Mouse (Mus musculus) layer of hippocampus, postnatal 10 days (tissue): ENCODE measurements around the gene Malrd1. TPM values are rescaled to one million over a fixed set of nuclear protein-coding genes. Genes with fewer than 3 reads are reported as not detected.
"Not testable (repeated sequence)": the region's sequence is repeated elsewhere in the genome, so short reads cannot be mapped to it uniquely, and the experiment has no call there.

Source experiments
- DNase-seq, 2 experiments: peaks; one replicate each; pipeline ENCODE4 v3.0.0; 2021; ENCODE audit warnings: low spot score in 2 of 2
- total RNA-seq, 2 experiments: library from RNA; stranded (reverse); gene quantifications; 2 replicates each; pipeline ENCODE4 v1.2.3; 2021

Gene Malrd1
- total RNA-seq, 2 experiments from 2014 or later = 0.07 to 0.14 TPM

DNA sequence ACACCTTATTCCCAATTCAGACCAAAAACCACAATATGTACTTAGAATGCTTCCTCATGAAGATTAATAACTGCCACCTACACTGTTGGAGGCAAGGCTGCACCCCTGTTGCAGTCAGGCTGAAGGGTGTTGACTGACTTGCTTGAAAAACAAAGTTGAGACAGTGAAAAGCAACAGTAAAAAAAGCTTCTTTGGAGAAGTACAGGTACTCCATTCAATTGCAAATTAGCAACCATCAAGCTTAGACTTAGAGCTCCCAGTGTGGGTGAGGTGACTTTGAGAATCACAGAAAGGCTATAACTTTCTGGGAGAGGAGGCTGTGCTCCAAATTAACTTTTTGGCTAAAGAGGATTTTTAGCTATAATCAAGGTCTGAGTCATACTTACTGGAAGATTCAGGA, 491.4 kb downstream of the Malrd1 start:
- not testable (repeated sequence) for DNase-seq

DNA sequence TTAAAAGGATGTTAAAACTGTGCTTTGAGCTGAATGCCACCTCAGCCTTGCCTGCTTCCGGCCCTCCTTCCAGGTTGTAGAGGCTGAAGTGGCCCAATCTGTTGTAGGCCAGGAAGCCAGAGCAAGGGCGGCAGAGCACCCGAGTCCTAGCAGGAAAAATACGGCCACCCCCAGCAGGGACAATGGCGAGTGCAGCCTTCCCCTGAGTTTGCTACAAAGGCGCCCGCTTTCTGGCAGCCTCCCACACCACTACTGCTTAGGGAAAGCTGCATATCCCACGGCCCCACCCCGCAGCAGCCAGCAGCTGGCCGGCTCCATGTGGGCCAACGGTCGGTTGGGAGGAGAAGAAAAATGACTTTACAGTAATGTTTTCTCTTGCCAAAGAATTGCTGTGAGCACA, 503.5 kb downstream of the Malrd1 start:
- DNase-seq = no peak

DNA sequence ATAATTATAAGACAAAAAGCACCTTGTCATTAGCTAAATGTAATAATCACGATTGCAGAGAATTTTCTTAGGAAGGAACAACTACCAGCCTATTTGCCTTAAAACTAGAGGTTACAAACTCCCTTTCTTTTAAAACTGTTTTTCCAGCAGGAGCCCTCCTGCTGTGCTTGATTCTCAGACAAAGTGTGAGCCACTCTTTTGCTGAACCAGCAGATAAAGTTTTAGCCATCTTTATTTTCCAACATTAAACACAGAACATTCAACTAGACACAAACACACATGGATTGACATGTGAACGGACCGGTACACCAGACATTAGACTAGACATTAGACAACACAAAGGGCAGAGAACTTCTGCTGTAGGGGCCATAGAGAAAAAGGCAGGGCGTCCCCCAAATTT, 505.3 kb downstream of the Malrd1 start:
- DNase-seq = no peak

DNA sequence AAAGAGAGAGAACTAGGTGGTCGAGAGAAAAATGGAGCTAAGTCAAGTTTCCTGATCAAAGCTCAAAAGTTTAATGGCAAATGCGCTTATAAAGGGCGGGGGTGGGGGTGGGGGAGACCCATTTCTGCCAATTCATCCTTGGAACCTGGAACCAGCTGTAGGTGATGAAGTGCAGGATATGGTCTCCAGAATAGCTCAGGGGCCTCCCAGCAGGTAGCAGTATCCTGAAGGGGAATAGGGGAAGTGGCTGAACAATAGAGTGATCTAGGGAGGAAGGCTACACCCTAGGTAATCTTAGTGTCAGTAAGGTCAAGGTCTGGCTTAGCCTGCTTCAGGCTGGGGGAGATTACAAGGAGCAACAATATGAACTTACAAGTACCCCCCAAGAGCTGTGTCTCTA, 506.5 kb downstream of the Malrd1 start:
- DNase-seq = no peak

DNA sequence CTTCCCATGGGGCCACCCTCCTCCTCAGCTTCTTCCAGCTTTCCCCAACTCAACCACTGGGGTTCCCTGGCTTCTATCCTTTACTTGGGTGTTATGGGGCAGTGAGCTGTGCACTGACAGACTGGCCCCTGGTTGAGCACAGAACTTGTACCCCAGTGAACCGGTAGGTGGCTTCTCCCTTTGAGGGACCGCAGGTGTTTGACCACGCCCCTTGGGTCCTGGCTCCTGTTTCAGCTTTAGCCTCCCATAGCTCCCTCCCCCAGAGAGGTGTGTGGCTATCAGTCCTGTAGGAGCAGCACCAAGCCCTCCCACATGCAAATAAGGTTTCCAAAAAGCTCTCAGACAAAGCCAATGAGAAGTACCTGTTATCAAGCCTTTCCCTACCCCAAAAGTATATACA, 584.4 kb downstream of the Malrd1 start:
- DNase-seq = no peak

DNA sequence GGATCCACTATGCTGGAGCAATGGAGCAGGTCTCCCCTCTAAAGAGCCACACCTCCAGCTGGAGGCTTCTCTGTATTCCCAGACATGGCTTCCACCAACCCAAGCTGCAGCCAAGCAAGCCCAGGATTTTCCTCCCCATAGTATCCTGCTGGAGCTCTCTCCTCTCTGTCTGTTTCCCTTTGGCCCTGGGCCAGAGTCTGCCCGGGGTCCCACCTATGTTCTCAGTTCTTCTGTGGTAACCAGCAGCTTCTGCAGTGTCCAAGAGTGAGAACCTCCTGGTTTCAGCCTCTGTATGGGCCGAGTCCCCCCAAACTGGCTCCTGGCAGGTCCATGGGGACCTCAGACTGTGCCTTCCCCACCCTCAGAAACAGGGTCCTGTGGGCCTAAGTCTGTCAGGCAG, 587.1 kb downstream of the Malrd1 start:
- no peak for DNase-seq

DNA sequence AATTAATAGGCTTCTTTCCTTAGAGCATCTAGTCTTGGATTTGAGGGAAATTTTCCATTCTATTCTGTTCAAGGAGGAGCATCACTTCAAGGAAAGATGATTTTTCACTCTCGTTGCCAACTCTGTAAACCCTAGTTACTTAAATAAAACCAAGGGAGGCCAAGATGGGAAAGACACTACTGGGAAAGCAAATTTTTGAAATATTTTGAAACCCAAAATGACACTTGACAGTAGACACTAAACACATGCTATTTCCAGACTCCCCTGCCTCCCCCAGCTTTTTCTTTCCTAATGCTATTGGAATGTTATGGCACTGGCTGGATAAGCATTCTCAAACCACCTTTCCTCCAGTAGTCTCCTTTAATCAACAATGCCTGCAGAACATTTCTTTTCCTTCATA, 621.7 kb downstream of the Malrd1 start:
- DNase-seq = no peak

DNA sequence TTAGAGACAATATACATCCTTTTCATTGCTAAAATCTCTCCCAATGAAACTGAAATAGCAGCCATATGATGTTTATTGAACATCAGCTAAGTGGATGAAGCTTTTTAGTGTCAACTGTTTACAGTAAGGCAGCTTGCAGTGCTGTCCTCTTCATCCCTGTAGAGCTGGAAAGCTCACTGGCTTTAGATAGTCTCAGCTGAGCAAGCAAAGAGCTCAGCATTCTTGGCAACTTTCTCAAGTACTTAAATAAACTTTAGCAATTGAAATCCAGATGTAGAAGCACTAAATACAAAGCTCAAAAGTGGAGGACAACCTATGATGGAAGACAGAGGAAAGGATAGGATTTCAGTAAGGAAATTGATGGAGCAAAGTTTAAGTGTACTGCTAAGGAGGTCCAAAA, 626.3 kb downstream of the Malrd1 start:
- no peak for DNase-seq

DNA sequence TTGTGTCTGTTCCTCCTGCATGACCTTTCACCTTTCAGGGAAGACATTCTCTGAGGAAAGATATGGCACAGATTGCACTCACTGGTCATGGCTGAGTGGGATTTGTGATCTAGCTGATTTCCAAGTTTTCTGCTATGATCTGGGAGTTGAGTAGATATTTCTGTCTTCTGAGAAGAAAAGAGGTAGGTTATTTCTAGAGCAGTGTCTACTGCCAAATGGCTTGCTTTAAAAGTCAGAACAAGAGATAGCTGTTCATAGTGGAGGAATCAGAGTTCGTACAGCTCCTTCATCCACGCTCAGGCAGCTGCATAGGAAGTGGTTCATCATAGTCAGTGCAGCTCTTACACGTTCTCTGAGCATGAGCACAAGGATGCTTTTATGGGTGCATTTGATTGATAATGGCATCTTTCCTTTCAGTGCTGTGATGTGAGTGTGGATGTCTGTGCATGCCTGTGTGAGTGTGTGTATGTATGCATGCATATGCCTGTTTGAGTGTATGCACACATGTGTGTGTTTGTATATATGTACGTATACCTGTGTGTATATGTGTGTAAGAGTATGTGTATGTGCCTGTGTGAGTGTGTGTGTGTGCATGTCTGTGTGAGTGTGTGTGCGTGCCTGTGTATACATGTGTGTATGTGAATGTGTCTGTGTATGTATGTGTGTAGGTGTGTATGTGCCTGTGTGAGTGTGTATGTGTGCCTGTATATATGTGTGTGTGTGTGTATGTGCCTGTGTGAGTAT, 637.1 kb downstream of the Malrd1 start:
- no peak for DNase-seq

DNA sequence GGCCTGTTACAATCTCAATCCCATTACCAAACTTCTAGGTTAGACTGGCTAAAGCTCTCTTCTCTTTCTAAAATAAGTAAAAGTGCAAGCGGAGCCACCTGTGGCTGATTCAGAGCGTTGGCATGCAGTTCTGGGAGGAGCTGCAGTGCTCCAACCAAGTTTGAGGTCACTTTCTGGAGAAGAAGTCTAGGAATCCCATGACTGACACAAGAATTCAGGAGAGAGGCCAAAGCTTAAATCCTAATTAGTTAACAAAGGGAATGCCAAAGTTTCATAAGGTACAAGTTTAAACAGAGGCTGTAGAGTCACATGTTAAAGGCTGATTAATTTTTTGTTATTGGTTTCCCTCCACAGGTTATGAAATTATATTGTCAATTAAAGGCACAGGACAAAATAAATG, 642.3 kb downstream of the Malrd1 start:
- DNase-seq = no peak

DNA sequence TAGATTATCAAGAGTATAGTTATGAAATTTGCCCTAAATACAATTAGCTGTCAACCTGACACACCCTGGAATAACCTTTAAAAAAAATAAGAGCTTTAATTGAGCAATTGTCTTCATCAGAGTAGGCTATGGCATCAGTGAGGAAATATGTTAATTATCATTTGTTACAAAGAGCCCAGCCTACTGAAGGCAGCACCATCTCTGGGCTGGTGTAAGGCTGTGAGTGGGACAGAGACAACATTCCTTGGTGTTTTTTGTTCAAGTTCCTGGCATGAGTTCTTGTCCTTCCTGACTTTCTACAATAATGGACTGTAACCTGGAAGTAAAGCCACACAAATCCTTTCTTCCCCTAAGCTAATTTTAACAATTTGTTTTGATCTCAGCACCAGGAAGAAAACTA, 645.8 kb downstream of the Malrd1 start:
- no peak for DNase-seq

DNA sequence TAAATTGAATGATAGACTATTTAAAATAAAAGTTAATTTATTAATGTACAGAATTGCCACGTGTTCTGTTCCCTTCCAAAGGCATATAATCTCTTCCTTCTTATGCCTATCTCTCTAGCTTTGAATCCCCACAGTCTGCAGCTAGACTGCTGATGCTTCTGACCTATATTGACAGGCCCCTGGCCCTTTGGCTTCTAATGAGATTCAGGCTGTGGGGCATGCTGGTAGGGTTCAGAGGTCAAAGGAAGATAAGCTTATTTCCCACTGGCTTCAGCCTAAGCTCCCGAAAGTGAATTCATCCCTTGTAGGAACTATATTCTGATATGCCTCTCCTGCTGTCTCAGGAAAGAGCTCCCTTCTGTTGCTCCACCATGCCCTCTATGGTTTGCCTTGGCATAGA, 647.1 kb downstream of the Malrd1 start:
- no peak for DNase-seq

DNA sequence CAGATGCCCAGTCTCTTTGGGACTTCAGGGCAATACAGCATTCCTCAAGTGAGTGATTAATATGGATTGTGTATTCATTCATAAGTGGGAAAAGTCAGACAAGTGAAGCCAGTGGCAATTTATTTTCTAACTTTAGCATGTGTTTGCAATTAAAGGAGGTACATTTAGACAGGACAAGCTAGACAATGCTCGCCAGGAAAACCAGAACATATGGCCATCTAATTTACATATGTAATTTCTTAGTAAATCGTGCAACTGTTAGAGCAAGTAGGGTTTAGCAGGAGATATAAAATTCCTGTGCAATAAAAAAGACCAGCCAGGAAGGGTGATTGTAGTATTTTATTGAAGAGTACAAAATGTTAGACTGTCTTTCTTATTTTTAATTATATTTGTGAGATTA, 655.9 kb downstream of the Malrd1 start:
- no peak for DNase-seq

DNA sequence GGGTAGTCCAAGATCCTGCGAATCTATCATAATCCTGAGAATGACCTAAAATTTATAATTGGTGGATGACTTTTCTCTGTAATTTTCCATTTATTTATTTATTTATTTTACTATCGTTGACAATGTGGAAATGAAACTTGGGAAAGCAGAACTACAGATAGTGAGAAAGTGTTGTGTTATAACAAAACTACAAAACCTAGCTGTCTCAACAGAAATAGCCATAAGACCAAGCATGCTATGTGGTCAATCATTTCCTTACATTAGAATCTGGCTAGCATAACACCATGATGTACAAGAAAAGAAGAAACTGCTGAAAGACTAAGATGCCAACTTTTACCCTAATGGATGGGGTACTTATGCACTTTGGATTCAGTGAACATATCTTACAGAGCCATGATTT, 656.9 kb downstream of the Malrd1 start:
- DNase-seq = no peak

DNA sequence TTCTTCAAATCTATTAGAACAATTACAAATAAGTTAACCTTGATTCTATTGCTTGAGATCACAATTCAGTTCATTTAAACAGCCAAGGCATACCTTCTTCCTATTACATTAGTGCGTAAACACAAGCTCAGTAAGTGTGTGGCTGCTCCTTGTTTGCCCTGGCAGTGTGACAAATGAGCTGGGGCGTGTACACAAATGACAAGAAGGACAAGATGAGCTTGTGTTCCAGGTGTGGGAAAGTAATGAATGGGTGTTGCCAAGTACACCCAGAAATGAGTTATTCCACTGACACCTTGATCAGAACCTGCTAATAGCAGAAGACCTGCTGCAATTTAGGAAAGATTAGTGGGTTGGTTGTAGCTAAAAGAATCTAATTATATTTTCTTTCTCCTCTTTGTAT, 683.7 kb downstream of the Malrd1 start:
- no peak for DNase-seq

DNA sequence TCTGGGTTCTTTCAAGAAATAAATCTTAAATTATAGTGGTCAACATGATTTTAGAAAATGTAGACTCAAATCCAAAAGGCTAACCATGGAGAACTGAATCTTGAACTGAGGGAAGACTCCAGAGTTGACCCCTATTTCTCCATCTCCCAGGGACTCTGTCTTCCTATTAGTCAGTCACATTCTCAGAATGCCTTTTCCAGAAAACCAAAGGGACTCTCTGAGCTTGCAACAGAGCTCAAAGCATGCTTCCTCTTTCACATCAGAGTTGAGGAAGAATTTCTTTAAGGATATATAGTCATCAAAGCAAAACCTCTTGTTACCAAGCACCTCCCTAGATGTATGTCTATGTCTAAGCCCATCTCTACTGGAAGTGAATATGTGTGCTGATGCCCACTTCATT, 686.5 kb downstream of the Malrd1 start:
- DNase-seq = no peak

DNA sequence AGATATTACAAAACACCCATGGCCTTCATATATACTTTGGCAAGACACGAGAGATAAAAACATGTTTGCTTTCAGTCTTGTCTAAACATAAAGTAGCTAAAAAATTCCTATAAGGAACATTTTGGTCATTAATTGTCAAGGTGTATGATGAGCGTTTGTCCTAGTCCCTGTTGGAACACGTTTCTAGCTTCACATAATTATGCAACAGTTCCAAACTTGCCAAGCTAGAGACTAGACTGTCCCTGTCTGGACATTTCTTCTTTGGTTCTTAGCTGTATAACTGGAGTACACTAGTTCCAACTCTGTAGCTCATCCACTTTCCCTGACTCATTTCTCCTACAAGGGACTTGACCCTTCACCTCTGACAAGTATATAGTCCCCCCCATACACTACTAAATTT, 687.8 kb downstream of the Malrd1 start:
- no peak for DNase-seq

DNA sequence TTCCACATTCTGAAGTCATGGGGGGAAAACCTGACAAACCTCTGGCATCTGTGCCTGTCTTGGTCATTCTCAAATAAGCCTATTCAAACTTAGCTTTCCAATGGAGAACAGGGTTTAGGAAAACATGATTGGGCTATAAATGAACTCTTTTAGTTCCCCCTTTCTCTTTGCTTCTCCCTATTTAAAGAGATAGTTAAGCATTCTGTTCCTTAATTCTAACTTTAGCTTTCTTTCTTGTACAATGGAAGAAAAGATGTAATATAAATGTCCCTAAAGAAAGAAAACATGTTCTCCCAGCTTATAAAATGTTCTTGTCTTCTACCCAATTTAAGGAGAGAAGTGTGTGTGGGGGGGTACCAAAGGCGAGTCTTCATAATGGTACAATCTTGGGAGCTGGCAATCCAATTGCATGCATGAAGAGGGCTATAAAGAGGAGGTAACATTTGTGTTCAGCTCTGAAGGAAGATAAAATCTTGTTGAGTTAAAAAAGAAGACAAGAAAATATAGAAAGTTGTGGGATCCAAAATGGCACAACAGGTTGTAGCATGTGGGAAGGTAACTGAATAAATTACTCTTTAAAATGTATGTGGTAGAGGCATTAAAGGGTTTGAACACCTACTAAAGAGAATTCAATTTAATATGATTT, 702.0 kb downstream of the Malrd1 start:
- no peak for DNase-seq

DNA sequence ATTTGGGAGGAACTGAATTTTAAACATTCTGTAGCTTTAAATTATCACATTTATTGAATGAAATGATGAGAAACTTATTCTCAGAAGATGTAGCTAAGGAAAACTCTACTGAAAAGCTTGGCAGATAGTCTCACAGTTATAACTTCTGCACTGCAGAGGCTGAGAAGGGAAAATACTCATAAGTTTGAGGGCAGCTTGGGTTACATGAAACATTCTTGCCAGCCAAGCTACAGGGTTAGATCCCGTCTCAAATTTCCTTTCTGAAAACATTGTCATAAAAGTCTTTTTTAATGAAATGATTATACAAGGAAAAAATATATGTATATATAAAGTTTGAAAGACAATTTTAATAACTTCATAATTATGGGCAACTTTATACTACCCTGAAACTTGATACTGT, 714.6 kb downstream of the Malrd1 start:
- DNase-seq = no peak

DNA sequence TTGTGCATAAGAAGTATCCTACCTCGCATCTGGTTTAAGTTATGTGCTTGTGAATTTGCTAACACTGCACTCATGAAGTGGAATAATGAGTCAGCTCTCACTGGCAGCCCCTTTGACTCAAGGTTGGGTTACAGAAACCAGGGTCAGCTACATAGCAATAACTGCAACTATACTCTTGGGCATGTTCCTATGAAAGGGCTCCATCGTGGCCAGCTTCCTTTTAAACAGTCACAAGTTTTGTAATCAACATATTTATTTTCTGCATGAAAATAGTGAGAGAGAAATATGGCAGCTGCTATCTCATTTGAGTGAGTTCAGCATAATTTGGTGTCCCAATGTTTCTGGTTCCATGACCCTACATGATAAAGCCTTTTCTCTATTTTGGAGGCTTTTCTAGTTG, 716.8 kb downstream of the Malrd1 start:
- no peak for DNase-seq

DNA sequence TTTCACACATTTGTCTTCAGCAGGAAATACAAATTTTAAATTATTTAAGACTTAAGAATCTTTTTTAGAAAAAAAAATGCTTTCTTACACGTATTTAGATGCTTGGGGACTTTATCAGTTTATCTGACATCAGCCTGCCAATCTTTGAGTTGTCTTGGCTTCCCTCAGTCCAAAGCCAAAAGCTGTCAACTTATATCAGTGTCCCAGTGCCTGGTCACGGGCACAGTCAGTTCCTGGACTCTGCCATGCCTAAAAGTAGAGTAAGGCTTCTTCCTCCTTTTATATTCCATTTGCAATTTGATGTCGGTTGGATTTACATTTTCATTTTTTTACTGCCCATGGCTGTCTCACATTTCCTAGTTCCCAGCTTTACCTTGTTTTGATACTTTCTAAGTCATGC, 722.6 kb downstream of the Malrd1 start:
- DNase-seq = no peak

DNA sequence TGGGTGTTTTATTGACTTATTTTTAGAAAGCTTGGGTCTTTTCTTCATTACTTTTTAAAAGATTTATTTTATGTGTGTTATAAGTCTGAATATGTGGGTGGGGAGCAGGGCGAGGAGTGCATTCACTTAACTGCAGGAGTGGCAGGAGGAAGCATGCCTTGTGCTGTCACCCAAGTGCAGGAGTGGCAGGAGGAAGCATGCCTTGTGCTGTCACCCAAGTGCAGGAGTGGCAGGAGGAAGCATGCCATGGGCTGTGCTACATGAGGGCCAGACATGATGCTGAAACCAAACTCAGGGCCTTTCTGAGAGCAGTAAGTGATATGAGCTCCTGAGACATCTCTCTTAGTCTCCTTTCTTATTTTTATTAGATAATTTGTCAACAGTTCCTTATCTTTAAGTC, 726.0 kb downstream of the Malrd1 start:
- no peak for DNase-seq
